Comparison of ENCODE assay signal across 7 mouse cellular contexts in the genomic region with DNA sequence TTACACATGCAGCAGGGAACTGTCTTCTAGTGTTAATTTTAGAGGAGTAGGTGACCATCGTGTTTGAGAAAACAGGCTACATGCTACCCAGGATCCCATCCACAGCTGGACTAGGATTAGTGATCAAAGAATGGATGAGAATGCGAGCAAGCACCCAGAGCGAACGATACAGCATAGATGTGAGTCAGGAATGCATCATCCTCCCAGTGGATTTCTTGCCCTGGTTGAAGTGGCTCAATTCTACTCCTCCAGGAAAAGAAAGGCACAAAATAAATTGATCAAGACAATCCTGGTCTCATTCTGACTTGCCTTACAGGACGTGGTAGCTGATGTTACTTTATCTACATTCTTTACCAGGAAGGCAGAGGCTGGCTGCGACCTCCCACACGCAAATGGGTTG. TPM values are rescaled to one million over a fixed set of nuclear protein-coding genes. Genes with fewer than 3 reads are reported as not detected.
A peak's percentile ranks its signal among the peaks of the same experiment; 100 is the strongest.
DNase-seq lines count a peak whose midpoint lies in the region; ATAC-seq and TF ChIP-seq lines count a peak whose summit lies in the region.

A gene (plus strand): TSS at position 255 of the 400 bp plus-strand sequence.

- DNase-seq in lung, embryonic 14.5 days: no peak
- no peak for DNase-seq in lung, postnatal 4 days
- DNase-seq in adrenal gland, postnatal 4 days (ENCODE audit: low spot score in 2 of 2): no peak
- no peak for DNase-seq in right cerebral cortex, postnatal 25 days

- peak within 1 kb of the TSS; percentile 68; the same call in 1 of the 2 replicates for H3K27ac ChIP-seq in lung, embryonic 14.5 days (ENCODE audit: low read depth)
- peak within 1 kb of the TSS; percentile 76; the same call in 1 of the 2 replicates for H3K27ac ChIP-seq in limb, embryonic 12.5 days

- no peak for ATAC-seq in lung, embryonic 14.5 days (ENCODE audit: insufficient read depth)
- ATAC-seq in granulocyte monocyte progenitor cell, adult 5-6 weeks (replicated peaks; ENCODE audit: poor library complexity, severe bottlenecking): no peak
- ATAC-seq in limb, embryonic 12.5 days (ENCODE audit: insufficient number of reproducible peaks, insufficient read depth, low FRiP score, low TSS enrichment, low read depth): no peak
- no peak for ATAC-seq in neutrophil, adult 5-6 weeks (ENCODE audit: extremely low read depth, insufficient number of reproducible peaks, low FRiP score, poor library complexity, severe bottlenecking)

- H3K4me3 ChIP-seq in lung, embryonic 14.5 days (ENCODE audit: low read depth, low read length): peak within 1 kb of the TSS; percentile 94
- H3K4me3 ChIP-seq in limb, embryonic 12.5 days (replicated peaks): peak within 1 kb of the TSS; percentile 99

- H3K9ac ChIP-seq in lung, embryonic 14.5 days: peak within 1 kb of the TSS; percentile 94
- peak within 1 kb of the TSS; percentile 92 for H3K9ac ChIP-seq in limb, embryonic 12.5 days (replicated peaks)

- peak within 1 kb of the TSS; percentile 76 for H3K4me2 ChIP-seq in lung, embryonic 14.5 days
- peak within 1 kb of the TSS; percentile 86 for H3K4me2 ChIP-seq in limb, embryonic 12.5 days

- TF ChIP-seq CTCF in lung, embryonic 14.5 days (IDR thresholded peaks at IDR 0.05; ENCODE audit: low read depth): no peak

- peaks cover 15% of the 10 kb centered on the region; the same call in 1 of the 2 replicates for H3K4me1 ChIP-seq in lung, embryonic 14.5 days (ENCODE audit: insufficient read depth)
- peaks cover 16% of the 10 kb centered on the region for H3K4me1 ChIP-seq in limb, embryonic 12.5 days (replicated peaks)

- 67% methylated on average over 7 of the region's 7 CpGs for WGBS in lung, embryonic 14.5 days
- WGBS in limb, embryonic 12.5 days: 73% methylated on average over 7 of the region's 7 CpGs

- H3K36me3 ChIP-seq in lung, embryonic 14.5 days (ENCODE audit: insufficient read depth): no peaks in the 10 kb centered on the region
- H3K36me3 ChIP-seq in limb, embryonic 12.5 days: peaks cover 7% of the 10 kb centered on the region

- no peaks in the 10 kb centered on the region for H3K27me3 ChIP-seq in lung, embryonic 14.5 days (ENCODE audit: insufficient read depth, low read length)
- H3K27me3 ChIP-seq in limb, embryonic 12.5 days: no peaks in the 10 kb centered on the region

- no peaks in the 10 kb centered on the region for H3K9me3 ChIP-seq in lung, embryonic 14.5 days (ENCODE audit: low read depth, low read length)
- no peaks in the 10 kb centered on the region for H3K9me3 ChIP-seq in limb, embryonic 12.5 days

RNA-seq across cellular contexts. Expression of the gene that starts here (rescaled TPM):
- polyA plus RNA-seq in lung, embryonic 14.5 days (2014; fragmentation: Nextera tagmentation; extraction: Ambion mirVana): 19.2 and 19.8 TPM in 2 replicates
- total RNA-seq in adrenal gland, postnatal 4 days (2021): 10 to 100 TPM; 29.1 to 30.2 TPM
- total RNA-seq in granulocyte monocyte progenitor cell, adult 5-6 weeks (2014; fragmentation: Nextera tagmentation): 30.0 and 38.8 TPM in 2 replicates
- 13.9 and 18.9 TPM in 2 replicates for total RNA-seq in granulocyte monocyte progenitor cell, adult 5-6 weeks (2017)
- polyA plus RNA-seq in limb, embryonic 12.5 days (2016; fragmentation: Nextera tagmentation; extraction: Ambion mirVana): 21.6 and 22.9 TPM in 2 replicates
- 39.1 and 41.1 TPM in 2 replicates for total RNA-seq in neutrophil, adult 5-6 weeks (2017)
